Mouse (Mus musculus) urinary bladder, adult 2 months (tissue): ENCODE measurements around the gene Eri2. TPM values are rescaled to one million over a fixed set of nuclear protein-coding genes. Genes with fewer than 3 reads are reported as not detected.
A peak's percentile ranks its signal among the peaks of the same experiment; 100 is the strongest.

ENCODE experiments used
- DNase-seq: peaks from one replicate; pipeline ENCODE4 v3.0.0; 2022; ENCODE audit warnings: low spot score
- polyA plus RNA-seq: library from polyadenylated mRNA; depleted of rRNA; stranded (reverse); fragments of >200 nt; gene quantifications from 2 replicates; pipeline ENCODE4 v1.2.3, GENCODE M21; 2012; rRNA removed

The Eri2 gene
- 6.2 and 6.3 TPM in 2 replicates for polyA plus RNA-seq

GRCm38 (mm10) chr7:119793586-119794250 lies at the start of gene Eri2, which contains the start of gene Rexo5:
Gene Eri2, minus strand, starts transcription at chr7:119794058.
Gene Rexo5, plus strand, starts transcription at chr7:119794006.
- DNase-seq: peak; percentile 67

- no peak for DNase-seq
Measured at GRCm38 (mm10) chr7:119841820-119842449, 48.1 kb upstream of the Eri2 start.

- DNase-seq: no peak
Measured at GRCm38 (mm10) chr7:119835996-119836777, 42.3 kb upstream of the Eri2 start.

GRCm38 (mm10) chr7:119835371-119835770 lies 41.5 kb upstream of the Eri2 start:
- no peak for DNase-seq

GRCm38 (mm10) chr7:119808723-119809122 lies 14.9 kb upstream of the Eri2 start:
- no peak for DNase-seq

- no peak for DNase-seq
Measured at GRCm38 (mm10) chr7:119807396-119807795, 13.5 kb upstream of the Eri2 start.

- no peak for DNase-seq
Measured at GRCm38 (mm10) chr7:119800991-119801390, 7.1 kb upstream of the Eri2 start.

- DNase-seq: no peak
Measured at GRCm38 (mm10) chr7:119800488-119800887, 6.6 kb upstream of the Eri2 start.

- DNase-seq: no peak
Measured at GRCm38 (mm10) chr7:119795311-119795710, 1.5 kb upstream of the Eri2 start.

- DNase-seq: no peak
Measured at GRCm38 (mm10) chr7:119794251-119794638, 387 bp upstream of the Eri2 start.

- DNase-seq: no peak
Measured at GRCm38 (mm10) chr7:119789024-119789423, 4.8 kb downstream of the Eri2 start.

- no peak for DNase-seq
Measured at GRCm38 (mm10) chr7:119784908-119785307, 8.9 kb downstream of the Eri2 start.

GRCm38 (mm10) chr7:119783453-119783852 lies 10.4 kb downstream of the Eri2 start:
- no peak for DNase-seq

GRCm38 (mm10) chr7:119769895-119770294 lies 24.0 kb downstream of the Eri2 start:
- no peak for DNase-seq

GRCm38 (mm10) chr7:119766996-119767395 lies 26.9 kb downstream of the Eri2 start:
- no peak for DNase-seq

GRCm38 (mm10) chr7:119764377-119764776 lies 29.5 kb downstream of the Eri2 start:
- DNase-seq: no peak

- DNase-seq: no peak
Measured at GRCm38 (mm10) chr7:119762166-119762697, 31.6 kb downstream of the Eri2 start.

- no peak for DNase-seq
Measured at GRCm38 (mm10) chr7:119760527-119760951, 33.3 kb downstream of the Eri2 start, which contains the start of gene Acsm3. Gene Acsm3, plus strand, starts transcription at chr7:119760923.

GRCm38 (mm10) chr7:119753696-119754095 lies 40.2 kb downstream of the Eri2 start:
- no peak for DNase-seq

GRCm38 (mm10) chr7:119749942-119750341 lies 43.9 kb downstream of the Eri2 start:
- no peak for DNase-seq

GRCm38 (mm10) chr7:119748761-119749160 lies 45.1 kb downstream of the Eri2 start:
- DNase-seq: no peak

- no peak for DNase-seq
Measured at GRCm38 (mm10) chr7:119745869-119746268, 48.0 kb downstream of the Eri2 start.
